Mouse (Mus musculus) urinary bladder, adult 2 months (tissue): ENCODE results near the gene Tmem259. TPM values are rescaled to one million over a fixed set of nuclear protein-coding genes. Genes with fewer than 3 reads are reported as not detected.

Experiments
- DNase-seq: peaks from one replicate; pipeline ENCODE4 v3.0.0; 2022; ENCODE audit warnings: low spot score
- polyA plus RNA-seq: library from polyadenylated mRNA; depleted of rRNA; stranded (reverse); fragments of >200 nt; gene quantifications from 2 replicates; pipeline ENCODE4 v1.2.3, GENCODE M21; 2012

The Tmem259 gene
- polyA plus RNA-seq, 1 experiment: 159 TPM

DNA sequence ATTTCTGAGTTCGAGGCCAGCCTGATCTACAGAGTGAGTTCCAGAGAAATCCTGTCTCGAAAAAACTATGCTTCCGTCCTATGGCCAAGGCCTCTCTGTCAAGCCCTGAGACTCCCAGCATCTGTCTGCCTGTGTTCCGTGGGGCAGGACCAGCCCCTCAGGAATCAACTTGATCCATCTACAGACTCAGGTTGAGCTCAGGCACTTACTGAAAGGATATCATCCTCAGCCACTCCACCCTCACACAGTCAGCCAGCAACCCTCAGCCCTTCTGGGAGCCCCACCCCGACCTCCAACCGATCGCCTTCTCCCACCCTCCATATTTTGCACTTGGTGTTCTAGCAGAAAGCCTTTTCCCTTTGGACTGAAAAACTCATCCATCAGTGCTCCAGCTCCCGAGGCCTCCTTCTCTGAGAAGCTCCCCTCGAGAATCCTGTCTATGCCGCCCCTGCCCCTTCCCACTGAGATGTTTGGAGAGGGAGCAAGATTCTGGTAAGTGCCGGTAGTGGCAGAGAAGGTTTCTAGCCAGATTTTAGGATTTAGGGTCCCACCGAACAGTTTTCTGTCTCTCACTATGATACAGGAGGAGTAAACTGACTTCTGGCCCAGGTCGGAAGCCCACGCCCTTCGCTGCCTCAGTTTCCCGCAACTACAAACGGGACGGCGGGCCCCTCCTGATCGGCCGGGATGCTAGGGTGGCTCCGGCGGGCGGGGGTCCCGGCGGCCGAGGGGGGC lies 3.8 kb upstream of the Tmem259 start:
- DNase-seq: no peak

DNA sequence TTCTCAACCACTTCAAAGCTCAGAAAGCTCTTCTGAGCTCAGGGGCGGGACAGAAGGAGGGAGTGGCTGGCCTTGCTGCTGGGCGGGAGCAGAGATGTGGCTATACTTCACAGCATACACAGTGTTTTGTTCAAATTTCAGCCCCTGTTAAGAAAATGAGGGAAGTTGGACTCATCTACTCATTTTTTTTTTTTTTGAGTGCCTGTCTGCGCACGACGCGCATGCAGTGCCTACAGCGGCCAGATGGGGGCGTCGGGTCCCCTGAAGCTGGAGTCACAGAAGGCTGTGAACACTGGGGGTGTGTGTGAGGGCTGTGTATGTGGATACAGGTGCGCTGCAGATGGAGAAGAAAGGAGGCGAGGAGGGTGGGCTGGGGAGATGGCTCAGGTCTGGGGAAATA lies 2.8 kb upstream of the Tmem259 start:
- DNase-seq: peak; percentile 75

DNA sequence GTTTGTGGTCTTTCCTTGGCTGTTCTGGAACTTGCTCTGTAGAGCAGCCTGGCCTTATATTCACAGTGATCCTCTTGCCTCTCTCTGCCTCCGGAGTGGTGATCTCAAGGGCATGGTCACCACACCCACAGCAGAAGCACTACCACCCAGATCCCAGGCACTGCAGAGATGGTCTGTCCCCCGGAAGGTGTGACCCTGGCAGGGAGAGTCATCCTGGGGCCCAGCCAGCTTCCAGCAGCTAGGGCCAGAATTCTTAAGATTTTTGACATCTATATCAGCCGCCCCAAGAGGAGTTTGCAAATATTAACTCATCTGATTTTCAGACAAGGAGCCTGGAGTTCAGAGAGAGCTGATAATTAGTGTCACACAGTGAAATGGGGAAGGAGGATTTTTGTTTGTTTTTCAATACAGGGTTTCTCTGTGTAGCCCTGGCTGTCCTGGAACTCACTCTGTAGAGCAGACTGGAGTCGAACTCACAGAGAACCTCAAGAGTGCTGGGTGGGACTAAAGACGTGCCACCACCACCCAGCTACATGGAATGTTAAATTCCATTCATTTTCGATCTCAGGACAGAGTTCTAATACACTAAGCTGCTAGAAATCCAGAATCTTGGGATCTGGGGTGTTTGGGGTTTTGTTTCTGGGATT lies 2.2 kb upstream of the Tmem259 start:
- DNase-seq: no peak

DNA sequence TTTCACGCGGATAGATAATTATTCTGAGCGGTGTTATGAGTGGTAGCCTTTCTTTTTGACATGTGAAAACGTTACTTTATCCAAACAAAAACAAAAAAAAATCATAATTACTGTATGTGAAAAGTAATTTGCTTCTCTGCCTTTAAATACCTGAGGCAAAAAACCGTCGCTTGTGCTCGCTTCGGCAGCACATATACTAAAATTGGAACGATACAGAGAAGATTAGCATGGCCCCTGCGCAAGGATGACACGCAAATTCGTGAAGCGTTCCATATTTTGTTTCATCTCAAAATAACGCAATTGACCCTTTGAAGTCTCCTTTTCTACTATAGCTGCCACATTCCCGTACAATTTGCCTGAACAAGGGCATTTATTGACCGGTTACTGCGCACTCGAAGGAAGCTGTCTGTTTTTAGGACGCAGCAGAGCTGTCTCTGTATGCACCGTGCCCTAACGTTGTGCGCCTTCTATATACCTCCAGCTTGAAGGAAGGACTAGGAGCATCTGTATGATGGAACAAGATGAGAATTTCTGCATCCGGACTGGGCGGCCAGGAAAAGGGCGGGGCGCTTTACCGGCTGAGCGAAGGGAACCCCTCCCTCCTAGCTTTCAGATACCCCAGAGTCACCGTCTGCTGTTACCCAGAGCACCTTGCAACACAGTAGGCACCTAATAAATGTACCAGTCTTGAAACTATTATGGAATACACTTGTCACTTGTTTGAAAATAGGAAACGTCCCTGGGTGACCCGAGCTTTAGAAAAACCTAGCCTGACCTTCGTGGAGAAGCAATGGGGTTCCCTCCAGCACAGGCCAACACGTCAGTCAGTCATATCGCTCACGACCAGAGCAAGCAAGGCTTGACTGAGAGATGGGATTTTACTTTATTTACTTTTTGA lies 1.5 kb upstream of the Tmem259 start:
- no peak for DNase-seq

DNA sequence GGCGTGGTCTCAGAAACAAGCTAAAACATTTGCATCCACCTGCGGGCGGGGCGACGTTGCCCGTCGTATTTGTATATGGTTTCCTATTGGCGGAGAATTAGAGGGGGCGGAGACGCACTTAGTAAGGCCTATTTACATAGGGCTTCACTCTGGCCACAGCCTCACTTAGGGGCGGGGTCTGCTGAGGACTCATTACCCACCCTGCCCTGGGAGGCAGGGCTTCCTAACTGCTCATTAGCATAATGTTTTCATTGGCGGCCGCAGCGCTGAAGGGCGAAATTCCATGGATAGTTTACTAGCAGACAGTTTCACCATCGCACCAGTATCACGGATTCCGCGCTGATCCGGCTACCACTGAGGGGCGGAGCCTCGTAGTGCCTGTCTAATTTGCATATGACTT lies 741 bp upstream of the Tmem259 start:
- peak; percentile 79 for DNase-seq

DNA sequence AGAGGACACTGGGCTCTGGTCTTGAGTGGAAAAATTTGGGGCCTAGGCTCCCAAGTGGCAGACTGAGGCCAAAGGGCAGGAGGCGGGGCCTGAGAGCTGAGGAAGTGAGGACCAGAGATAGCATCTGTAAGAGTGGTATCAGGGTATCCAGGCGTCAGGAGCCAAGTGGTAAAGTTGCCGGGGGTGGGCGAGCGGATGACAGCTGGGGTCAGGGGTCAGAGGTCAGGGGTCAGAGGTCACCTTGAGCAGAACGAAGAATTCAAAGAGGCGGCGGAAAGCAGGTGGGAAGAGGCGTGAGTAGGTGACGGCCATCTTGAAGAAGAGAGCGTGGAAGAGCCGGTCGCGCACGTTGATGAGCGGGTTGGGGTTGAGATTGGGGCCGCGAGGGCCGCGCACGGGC lies 460 bp downstream of the Tmem259 start:
- peak; percentile 62 for DNase-seq

DNA sequence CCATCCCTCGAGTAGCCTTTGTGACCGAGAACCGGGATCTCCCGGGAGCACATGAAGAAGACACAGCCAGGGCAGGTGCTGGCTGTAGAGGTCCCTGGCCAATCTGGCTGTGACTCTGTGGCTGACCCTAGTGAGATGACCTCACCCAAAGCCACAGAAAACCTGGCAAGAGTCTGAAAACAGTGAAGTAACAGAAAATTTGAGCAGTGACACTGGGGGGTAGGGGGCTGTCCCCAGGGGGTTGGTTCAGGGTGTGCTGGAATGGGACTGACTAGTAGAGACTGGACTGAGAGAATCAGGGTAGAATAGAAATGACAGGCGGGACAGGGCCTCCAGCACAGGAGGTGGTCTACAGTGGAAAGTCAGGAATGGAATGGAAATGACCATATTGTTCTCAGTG lies 925 bp downstream of the Tmem259 start:
- no peak for DNase-seq

DNA sequence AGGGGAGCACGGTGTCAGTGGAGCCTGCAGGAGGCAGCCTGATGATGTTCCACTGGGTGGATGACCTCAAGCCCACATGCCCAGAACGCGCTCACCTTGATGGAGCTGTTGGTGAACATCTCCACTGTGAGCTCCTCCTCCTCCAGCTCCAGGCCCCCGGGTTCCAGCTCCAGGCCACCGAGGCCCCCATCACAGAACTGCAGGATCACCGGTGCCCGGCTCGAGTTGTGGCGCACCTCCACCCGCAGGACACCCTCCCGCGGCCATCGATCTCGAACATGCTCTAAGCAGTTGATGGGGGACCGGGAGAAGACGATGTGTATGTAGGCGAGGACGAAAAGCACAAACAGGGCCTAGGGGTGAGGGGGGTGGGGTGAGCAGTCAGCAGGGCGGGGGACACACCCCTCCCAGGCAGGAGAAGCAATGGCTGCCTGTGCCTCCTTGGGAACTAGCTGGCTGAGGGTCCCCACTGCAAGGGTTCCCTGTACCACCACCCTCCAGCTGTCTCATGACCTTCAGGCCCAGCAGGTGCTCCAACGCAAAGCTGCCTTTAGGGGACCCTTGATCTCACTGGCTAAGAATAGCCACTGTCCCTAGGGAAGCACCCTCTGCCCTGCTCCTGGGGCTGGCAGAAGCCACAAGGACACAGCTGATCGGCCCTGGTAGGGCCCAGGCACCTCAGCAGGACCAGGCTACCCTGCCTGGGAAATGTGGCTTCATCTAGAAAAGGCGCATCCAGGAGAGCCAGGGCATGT lies 4.6 kb downstream of the Tmem259 start:
- DNase-seq: no peak

DNA sequence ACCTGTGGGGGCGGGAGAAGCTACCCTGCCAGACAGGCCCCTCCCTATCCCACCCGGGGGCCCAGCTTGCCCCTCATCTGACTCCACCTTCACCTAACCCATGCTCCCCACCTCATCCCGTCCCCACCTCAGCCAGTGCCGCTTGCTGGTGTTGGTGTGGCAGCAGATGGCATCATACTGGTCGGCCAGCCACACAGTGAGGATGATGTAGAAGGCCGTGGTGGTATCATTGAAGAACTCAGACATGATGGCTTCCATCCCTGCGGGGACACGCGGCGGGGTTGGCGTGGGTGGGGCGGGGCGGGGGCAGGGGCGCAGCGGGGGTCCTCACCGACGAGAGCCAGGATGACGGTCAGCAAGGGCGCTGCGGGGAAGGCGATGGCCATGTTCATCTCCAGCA lies 6.1 kb downstream of the Tmem259 start:
- DNase-seq: no peak

DNA sequence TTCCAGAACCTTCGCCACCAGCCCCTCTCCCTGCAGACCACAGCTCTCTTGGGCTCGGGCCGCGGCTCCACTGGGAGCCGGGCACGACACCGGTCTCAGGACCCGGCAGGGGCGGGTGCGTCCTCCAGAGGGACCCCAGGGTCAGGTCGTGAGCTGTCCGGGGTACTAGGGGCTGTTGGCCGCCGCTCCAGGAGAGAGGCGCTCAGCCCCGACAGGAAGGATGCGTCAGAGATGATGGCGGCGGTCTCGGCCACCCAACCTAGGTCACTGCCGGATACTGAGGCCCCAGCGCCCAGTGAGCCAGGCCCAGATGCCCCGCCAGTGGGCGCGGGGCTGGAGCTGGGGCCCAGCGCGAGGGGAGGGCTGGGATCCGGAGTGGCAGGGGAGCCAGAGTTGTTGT lies 6.8 kb downstream of the Tmem259 start:
- no peak for DNase-seq

DNA sequence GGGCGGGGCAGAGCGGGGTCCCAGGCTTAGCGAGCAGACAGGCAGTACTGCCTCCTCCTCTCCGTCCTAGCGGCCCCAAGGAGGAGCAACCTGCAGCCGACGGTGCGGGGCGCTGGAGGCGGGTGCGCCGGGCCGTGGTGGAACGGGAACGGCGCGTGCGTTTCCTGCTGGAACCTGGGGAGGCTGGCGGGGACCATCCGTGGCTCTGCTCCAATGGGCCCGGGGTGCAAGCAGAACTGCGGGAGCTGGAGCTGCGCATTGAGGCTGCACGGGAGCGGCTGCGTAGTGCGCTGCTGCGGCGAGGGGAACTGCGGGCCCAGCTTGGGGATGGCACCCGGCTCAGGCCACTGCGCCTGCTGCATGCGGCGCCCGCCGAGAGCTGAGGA lies 7.4 kb downstream of the Tmem259 start:
- no peak for DNase-seq

DNA sequence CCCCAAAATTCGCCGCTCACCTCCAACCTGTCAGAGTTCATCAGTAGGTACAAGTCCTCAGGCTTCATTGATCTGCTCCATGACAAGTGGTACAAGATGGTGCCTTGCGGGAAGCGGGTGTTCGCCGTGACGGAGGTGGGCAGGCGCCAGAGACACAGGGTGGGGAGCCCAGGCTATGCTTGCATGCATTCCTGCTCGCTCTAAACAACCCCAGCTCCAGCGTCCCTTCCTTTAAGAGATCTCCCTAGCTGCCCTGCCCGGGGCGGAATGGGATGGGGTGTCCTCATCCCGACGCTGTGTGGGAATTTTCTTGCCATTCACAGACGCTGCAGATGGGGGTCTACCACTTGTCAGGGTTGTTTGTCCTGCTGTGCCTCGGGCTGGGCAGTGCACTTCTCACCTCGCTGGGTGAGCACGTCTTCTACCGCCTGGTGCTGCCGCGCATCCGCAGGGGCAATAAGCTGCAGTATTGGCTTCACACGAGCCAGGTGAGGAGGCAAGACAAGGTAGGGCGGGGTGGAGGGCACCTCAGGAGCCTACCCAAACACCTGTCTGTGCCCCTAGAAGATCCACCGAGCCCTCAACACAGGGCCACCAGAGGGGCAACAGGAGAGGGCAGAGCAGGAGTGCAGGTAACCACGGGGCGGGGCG lies 7.9 kb downstream of the Tmem259 start:
- no peak for DNase-seq

DNA sequence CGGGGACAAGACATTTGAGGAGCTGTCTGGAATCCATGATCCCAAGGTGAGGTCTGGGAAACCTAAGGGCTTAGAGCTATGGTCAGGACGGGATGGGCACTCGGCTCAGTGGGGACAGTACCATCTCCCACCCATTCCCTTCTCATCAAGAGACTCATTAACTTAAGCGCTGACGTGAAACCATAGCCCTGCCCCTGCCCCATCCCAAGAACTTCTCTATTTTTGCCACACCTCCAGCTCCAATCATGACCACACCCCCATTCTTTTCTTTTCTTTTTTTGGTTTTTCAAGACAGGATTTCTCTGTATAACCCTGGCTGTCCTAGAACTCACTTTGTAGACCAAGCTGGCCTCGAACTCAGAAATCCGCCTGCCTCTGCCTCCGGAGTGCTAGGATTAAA lies 9.5 kb downstream of the Tmem259 start:
- DNase-seq: no peak

DNA sequence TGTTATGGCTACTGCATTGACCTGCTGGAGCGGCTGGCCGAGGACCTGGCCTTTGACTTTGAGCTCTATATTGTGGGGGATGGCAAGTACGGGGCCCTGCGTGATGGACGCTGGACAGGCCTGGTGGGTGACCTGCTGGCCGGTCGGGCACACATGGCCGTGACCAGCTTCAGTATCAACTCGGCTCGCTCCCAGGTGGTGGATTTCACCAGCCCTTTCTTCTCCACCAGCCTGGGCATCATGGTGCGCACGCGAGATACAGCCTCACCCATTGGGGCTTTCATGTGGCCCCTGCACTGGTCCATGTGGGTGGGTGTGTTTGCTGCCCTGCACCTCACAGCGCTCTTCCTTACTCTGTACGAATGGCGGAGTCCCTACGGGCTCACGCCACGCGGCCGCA lies 10.0 kb downstream of the Tmem259 start:
- DNase-seq: no peak

DNA sequence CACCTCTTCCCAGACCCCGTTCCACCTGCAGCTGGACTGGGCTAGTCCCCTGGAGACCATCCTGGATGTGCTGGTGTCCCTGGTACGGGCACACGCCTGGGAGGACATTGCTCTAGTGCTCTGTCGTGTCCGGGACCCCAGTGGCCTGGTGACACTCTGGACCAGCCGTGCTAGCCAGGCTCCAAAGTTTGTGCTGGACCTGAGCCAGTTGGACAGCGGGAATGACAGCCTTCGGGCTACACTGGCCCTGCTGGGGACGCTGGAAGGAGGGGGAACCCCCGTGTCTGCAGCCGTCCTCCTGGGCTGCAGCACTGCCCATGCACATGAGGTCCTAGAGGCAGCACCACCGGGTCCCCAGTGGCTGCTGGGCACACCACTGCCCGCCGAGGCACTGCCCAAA lies 11.3 kb downstream of the Tmem259 start:
- DNase-seq: peak; percentile 22

DNA sequence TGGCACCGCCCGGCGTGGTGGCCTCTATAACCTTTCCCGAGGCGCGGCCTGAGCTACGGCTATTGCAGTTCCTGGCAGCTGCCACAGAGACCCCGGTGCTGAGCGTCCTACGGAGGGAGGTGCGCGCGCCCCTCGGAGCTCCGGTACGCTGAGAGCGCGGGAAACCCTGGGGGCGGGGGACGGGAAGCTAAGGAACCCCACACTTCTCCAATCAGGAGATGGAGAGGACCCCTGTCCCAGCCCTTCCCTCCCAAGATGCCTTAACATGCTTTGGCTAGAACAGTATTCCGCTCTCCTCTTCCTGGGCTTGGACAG lies 13.0 kb downstream of the Tmem259 start:
- DNase-seq: no peak

DNA sequence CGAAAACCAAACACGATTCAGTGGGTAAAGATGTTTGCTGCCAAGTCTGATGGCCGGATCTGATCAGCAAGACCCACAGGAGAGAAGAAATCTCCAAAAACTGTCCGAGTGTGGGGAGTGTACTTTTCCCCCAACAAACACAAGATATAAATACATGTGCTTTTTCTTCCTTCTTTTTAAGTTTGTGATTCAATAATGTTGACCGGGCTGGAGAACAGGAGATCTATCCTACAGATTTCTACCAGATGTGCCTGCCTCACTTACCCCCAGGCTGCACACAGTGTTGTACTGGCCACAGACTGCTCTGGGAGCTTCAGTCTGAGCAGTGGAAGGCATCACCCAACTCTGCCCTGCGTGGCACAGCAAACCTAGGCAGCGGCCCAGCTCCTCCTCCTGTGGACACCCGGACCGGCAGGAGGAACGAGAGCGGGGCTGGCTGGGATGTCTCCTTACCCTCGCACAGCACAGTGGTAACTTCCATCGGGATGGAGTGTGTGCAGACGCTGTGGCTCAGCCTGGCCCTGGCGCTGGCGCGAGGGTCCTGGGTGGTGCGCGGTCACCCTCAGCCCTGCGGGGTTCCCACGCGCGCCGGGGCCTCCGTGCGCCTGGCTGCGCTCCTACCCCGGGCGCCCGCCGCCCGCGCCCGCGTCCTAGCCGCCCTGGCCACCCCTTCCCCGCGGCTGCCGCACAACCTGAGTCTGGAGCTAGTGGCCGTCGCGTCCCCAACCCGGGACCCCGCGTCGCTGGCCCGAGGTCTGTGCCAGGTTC lies 13.5 kb downstream of the Tmem259 start, which contains the start of gene Grin3b:
Gene Grin3b (plus strand): TSS at position 301 of the 768 bp plus-strand sequence.
- DNase-seq: no peak

DNA sequence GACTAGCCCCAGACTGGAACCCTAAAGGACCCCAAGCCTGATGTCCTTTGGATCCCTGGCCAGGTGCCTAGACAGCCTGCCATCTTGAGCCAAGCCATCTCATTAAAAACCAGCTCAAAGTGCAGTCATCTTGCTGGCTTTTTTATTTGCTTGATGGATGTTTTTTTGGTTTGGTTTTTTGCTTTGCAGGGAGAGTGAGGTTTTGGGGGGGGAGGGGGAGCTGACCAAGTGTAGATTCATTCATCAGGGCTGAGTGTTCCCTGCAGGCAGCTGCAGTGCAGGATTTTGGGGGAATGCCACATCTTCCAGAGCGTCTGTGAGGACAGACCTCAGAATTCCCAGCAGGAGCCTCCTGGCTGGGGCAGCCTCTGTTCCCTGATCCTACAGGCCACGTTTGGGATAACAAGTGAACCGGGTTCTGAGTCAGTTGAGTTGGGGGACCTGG lies 15.0 kb downstream of the Tmem259 start:
- no peak for DNase-seq

DNA sequence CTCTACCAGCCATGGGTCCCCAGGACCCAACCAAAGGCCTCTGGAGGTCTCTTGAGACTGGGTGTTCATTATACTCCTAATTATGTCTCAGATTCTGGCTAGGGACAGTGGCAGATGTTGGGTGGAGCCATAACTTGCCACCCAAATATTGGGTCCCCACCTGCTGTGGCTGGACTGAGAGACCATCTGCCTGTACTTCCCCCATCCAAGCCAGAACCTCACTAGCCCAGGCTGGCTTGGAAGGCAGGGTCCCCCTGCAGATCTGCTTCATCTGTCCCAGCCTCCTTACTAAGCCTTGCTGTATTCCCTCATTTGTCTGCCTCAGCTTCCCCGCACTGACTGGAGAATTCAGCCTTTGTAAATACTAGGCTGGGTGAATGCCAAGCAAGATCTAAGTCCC lies 15.9 kb downstream of the Tmem259 start:
- DNase-seq: no peak

DNA sequence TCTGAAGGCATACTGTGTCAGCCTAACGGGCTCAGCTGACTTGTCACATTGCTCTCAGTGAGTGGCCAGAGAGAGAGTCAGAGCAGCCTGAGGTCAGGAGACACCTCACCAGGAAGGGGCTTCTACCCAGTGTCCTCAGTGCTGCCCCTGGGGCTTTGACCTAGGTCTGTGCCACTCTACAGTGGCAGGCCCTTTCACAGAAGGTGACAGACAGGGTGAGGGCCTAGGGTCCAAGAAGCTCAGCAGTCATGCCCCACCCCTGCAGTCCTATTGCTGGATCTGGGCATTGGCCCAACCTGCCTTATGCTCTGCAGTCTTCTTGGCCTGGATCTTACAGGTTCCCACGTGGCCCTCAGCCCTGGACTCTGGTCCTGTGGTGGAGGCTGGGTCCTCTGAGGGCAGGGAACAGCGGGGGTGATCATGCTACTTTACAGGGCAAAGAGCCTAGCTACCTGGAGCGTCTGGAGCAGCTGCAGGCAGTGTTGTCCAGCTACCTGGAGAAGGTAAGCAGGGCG lies 17.2 kb downstream of the Tmem259 start:
- no peak for DNase-seq
